Mouse (Mus musculus): ENCODE measurements around the gene Tff1. TPM values are rescaled to one million over a fixed set of nuclear protein-coding genes. Genes with fewer than 3 reads are reported as not detected.

Gene Tff1
- polyA plus RNA-seq, 1 experiment from 2014 or later: not detected

DNA sequence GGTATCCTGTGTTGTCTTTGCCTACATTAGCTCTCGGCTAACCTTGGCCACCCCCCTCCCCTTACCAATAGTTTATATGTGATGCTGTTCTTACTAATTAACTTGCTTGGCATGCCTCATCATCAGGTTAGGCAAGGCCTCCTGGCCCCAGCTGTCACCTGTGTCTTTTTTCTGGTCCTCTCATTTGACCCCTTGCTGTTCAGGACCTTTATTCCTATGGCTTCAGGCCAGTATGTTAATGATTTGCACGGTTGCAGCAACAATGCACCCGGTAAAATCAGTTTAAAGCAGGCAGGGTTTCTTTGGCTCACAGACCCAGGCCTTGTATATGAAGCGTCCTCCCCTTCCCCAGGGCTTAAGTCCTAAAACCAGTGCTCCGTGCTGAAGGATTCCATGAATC, 12.6 kb downstream of the Tff1 start:
- Histone ChIP-seq H3K27me3 (ENCODE audit: control insufficient read depth, insufficient read depth, low read length) (no peaks in the 10 kb centered on the region), H3K4me1 (ENCODE audit: control insufficient read depth, insufficient read depth, low read length) (no peaks in the 10 kb centered on the region), H3K4me2 (ENCODE audit: low read depth, low read length) (no peak overlapping the region), H3K4me3 (ENCODE audit: low read depth, low read length) (no peak overlapping the region), H3K9me3 (replicated peaks; ENCODE audit: control insufficient read depth, low read length) (no peaks in the 10 kb centered on the region), H3K9ac (replicated peaks; ENCODE audit: low read length) (no peak overlapping the region), H3K36me3 (replicated peaks; ENCODE audit: control insufficient read depth, insufficient read depth, low read depth, low read length) (no peaks in the 10 kb centered on the region), H3K27ac (replicated peaks; ENCODE audit: low read depth, low read length) (no peak overlapping the region)
- ATAC-seq (replicated peaks; ENCODE audit: insufficient number of reproducible peaks, low FRiP score, low TSS enrichment, low read depth): no peak
- WGBS: 65% methylated on average over 5 of the region's 5 CpGs
- no peak for DNase-seq (ENCODE audit: low spot score)

DNA sequence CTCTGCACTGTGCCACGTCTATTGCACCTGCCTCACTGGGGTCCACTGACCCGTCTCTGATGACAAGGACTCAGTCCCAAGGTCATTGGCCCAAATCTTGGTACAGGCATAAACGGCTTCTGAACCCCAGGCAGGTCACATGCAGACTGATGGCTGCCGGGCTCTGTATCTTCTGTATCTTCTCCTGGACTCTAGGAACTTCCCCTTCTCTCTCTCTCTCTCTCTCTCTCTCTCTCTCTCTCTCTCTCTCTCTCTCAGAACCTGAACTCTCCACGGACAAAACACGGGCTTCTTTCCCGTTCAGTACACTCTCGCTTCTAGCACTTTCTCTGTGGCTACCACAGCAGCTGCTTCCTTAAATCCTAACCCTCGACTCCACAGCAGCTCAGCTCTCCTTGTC, 19.1 kb downstream of the Tff1 start:
- H3K27me3 ChIP-seq (ENCODE audit: control insufficient read depth, insufficient read depth, low read length): no peaks in the 10 kb centered on the region
- no peak overlapping the region for H3K4me3 ChIP-seq (ENCODE audit: low read depth, low read length)
- WGBS: 82% methylated on average over 9 of the region's 9 CpGs
- no peak overlapping the region for H3K27ac ChIP-seq (replicated peaks; ENCODE audit: low read depth, low read length)
- H3K9ac ChIP-seq (replicated peaks; ENCODE audit: low read length): no peak overlapping the region
- H3K36me3 ChIP-seq (replicated peaks; ENCODE audit: control insufficient read depth, insufficient read depth, low read depth, low read length): no peaks in the 10 kb centered on the region
- H3K9me3 ChIP-seq (replicated peaks; ENCODE audit: control insufficient read depth, low read length): no peaks in the 10 kb centered on the region
- DNase-seq (ENCODE audit: low spot score) (no peak), ATAC-seq (replicated peaks; ENCODE audit: insufficient number of reproducible peaks, low FRiP score, low TSS enrichment, low read depth) (no peak)
- no peak overlapping the region for H3K4me2 ChIP-seq (ENCODE audit: low read depth, low read length)
- no peaks in the 10 kb centered on the region for H3K4me1 ChIP-seq (ENCODE audit: control insufficient read depth, insufficient read depth, low read length)

DNA sequence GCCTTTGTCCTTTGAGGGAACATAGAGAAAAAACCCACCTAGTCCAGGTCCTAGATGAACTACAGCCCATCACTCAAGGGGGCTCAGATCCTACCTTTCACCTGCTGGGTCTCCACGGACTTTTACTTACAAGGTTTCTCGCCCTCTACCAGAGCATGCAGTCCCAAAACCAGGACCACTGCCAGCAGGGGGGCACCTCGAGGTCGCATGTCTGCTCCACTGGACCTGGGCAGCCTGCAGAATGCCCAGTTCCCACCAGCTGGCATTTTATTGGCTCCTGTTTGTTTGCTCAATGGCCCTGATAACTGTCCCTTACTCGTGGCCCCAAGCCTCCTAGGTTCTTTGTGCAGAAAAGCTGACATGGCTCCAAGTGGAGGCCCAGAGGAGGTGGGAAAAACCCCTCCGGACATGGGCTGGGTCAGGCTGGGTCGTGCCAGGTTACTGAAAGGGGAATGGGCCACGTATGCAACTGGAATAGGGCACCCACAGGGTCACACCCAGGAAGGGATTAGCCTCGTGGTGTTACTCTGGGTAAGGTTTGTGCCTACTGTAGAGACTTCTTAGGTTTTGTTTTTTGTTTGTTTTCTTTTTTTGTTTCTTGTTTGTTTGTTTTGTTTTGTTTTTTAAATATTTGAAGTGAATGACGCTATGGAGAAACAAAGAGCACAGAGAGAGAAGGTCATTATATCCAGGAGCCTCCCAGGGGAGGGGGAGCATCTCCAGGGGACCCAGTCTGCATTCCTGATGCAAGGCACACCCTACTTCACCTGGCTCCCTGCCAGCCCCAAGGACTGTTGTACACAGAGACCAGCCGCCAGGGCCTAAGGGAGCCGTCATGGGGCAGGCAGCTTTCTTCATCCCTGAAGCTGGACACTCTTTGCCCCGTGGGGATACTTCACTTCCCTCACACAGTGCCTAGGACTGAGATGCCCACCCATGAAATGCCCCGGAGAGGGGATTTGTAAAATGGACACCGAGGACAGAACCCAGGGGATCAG, 20.7 kb downstream of the Tff1 start, which contains the start of gene Tff2:
Tff2 (minus strand) TSS at position 243 of the 998 bp plus-strand sequence.
- no peak within 1 kb of the TSS for H3K4me2 ChIP-seq (ENCODE audit: low read depth, low read length)

DNA sequence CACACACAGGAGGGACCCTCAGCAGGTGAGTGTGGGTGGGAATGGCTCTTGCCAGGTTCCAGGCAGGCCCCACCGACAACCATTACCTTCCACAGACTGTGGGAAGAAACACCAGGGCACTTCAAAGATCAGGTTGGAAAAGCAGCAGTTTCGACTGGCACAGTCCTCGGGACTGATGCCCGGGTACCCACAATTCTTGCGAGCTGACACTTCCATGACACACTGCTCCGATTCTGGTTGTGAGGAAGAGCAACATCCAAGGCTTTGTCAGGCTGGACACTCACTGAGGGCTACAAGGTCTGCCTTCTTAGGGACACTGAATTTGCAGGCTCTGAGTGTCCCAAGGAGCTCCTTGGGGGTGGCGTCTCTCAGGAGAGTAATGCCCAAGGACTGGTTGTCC, 23.0 kb downstream of the Tff1 start:
- Histone ChIP-seq H3K9ac (replicated peaks; ENCODE audit: low read length) (no peak overlapping the region), H3K4me2 (ENCODE audit: low read depth, low read length) (no peak overlapping the region), H3K27ac (replicated peaks; ENCODE audit: low read depth, low read length) (no peak overlapping the region), H3K27me3 (ENCODE audit: control insufficient read depth, insufficient read depth, low read length) (no peaks in the 10 kb centered on the region), H3K4me1 (ENCODE audit: control insufficient read depth, insufficient read depth, low read length) (no peaks in the 10 kb centered on the region), H3K36me3 (replicated peaks; ENCODE audit: control insufficient read depth, insufficient read depth, low read depth, low read length) (no peaks in the 10 kb centered on the region), H3K4me3 (ENCODE audit: low read depth, low read length) (no peak overlapping the region), H3K9me3 (replicated peaks; ENCODE audit: control insufficient read depth, low read length) (no peaks in the 10 kb centered on the region)
- 88% methylated on average over 7 of the region's 7 CpGs for WGBS
- ATAC-seq (replicated peaks; ENCODE audit: insufficient number of reproducible peaks, low FRiP score, low TSS enrichment, low read depth) (no peak), DNase-seq (ENCODE audit: low spot score) (no peak)

More for the DNA sequence above, 20.7 kb downstream of the Tff1 start, which contains the start of gene Tff2:
- Histone ChIP-seq H3K27me3 (ENCODE audit: control insufficient read depth, insufficient read depth, low read length) (no peaks in the 10 kb centered on the region), H3K36me3 (replicated peaks; ENCODE audit: control insufficient read depth, insufficient read depth, low read depth, low read length) (no peaks in the 10 kb centered on the region), H3K9me3 (replicated peaks; ENCODE audit: control insufficient read depth, low read length) (no peaks in the 10 kb centered on the region), H3K4me3 (ENCODE audit: low read depth, low read length) (no peak within 1 kb of the TSS), H3K9ac (replicated peaks; ENCODE audit: low read length) (no peak within 1 kb of the TSS), H3K4me1 (ENCODE audit: control insufficient read depth, insufficient read depth, low read length) (no peaks in the 10 kb centered on the region), H3K27ac (replicated peaks; ENCODE audit: low read depth, low read length) (no peak within 1 kb of the TSS)
- ATAC-seq (replicated peaks; ENCODE audit: insufficient number of reproducible peaks, low FRiP score, low TSS enrichment, low read depth) (no peak), DNase-seq (ENCODE audit: low spot score) (no peak)
- 73% methylated on average over 15 of the region's 15 CpGs for WGBS

DNA sequence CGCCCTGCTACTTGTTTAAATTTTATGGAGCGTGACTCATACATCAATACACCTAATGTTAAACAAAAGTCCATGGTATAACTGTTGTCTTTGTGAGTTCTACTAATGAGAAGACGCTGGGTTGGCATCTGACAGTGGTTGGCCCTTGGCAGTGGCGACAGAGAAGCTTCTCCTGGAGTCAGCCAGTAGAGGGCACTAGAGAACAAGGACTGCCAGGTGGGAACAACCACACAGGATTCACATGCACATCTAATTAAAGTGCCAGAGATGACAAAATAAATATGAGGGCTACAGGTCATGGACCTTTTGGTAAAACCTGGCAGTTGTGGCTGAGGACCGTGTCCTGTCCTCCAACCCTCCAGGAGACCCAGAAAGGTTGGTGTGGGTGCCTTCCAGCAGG, 26.7 kb downstream of the Tff1 start:
- ATAC-seq (replicated peaks; ENCODE audit: insufficient number of reproducible peaks, low FRiP score, low TSS enrichment, low read depth) (no peak), DNase-seq (ENCODE audit: low spot score) (peak; percentile 79)
- Histone ChIP-seq H3K27me3 (ENCODE audit: control insufficient read depth, insufficient read depth, low read length) (no peaks in the 10 kb centered on the region), H3K4me2 (ENCODE audit: low read depth, low read length) (no peak overlapping the region), H3K36me3 (replicated peaks; ENCODE audit: control insufficient read depth, insufficient read depth, low read depth, low read length) (no peaks in the 10 kb centered on the region), H3K9ac (replicated peaks; ENCODE audit: low read length) (no peak overlapping the region), H3K9me3 (replicated peaks; ENCODE audit: control insufficient read depth, low read length) (no peaks in the 10 kb centered on the region), H3K4me3 (ENCODE audit: low read depth, low read length) (no peak overlapping the region), H3K4me1 (ENCODE audit: control insufficient read depth, insufficient read depth, low read length) (no peaks in the 10 kb centered on the region), H3K27ac (replicated peaks; ENCODE audit: low read depth, low read length) (no peak overlapping the region)
- 19% methylated on average over 5 of the region's 5 CpGs for WGBS

DNA sequence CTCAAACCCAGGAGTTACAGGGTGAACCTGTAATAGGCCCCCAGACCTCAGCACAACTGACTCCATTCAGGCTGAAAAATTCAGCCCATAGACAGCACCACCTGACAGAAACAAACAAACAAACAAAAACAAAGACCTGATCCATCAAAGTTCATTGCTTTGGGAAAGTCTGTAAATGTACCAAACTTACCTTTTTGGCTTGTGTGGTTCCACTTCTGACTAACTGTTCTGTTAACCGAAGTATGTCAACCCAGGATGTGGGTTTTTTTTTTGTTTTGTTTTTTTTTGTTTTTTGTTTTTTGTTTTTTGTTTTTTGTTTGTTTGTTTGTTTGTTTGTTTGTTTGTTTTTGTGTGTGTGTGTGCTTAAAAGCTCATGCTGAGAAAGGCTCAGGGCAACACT, 28.3 kb downstream of the Tff1 start:
- Histone ChIP-seq H3K9ac (replicated peaks; ENCODE audit: low read length) (no peak overlapping the region), H3K4me1 (ENCODE audit: control insufficient read depth, insufficient read depth, low read length) (no peaks in the 10 kb centered on the region), H3K27ac (replicated peaks; ENCODE audit: low read depth, low read length) (no peak overlapping the region), H3K4me2 (ENCODE audit: low read depth, low read length) (no peak overlapping the region), H3K4me3 (ENCODE audit: low read depth, low read length) (no peak overlapping the region), H3K27me3 (ENCODE audit: control insufficient read depth, insufficient read depth, low read length) (no peaks in the 10 kb centered on the region), H3K9me3 (replicated peaks; ENCODE audit: control insufficient read depth, low read length) (no peaks in the 10 kb centered on the region), H3K36me3 (replicated peaks; ENCODE audit: control insufficient read depth, insufficient read depth, low read depth, low read length) (no peaks in the 10 kb centered on the region)
- DNase-seq (ENCODE audit: low spot score) (no peak), ATAC-seq (replicated peaks; ENCODE audit: insufficient number of reproducible peaks, low FRiP score, low TSS enrichment, low read depth) (no peak)
- 82% methylated on average over 1 of the region's 1 CpGs for WGBS

DNA sequence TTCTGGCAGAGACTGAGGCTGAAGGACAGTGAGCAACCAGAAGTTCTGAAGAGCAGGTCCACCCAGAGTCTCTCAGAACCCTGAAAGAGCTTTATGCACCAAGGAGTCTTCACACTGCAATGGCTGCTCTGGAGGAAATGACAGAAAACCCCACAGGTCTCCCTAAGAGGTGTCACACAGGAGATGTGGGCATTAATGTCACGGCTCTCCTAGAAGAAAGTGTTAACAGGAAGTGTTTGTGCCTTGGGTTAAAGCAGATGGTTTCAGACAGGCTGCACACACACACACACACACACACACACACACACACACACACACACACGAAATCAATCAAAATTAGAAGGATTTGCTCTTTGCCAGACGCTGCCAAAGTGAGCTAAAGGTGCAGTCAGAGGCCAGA, 28.8 kb downstream of the Tff1 start:
- DNase-seq (ENCODE audit: low spot score) (no peak), ATAC-seq (replicated peaks; ENCODE audit: insufficient number of reproducible peaks, low FRiP score, low TSS enrichment, low read depth) (no peak)
- Histone ChIP-seq H3K27ac (replicated peaks; ENCODE audit: low read depth, low read length) (no peak overlapping the region), H3K9me3 (replicated peaks; ENCODE audit: control insufficient read depth, low read length) (no peaks in the 10 kb centered on the region), H3K4me2 (ENCODE audit: low read depth, low read length) (no peak overlapping the region), H3K4me1 (ENCODE audit: control insufficient read depth, insufficient read depth, low read length) (no peaks in the 10 kb centered on the region), H3K36me3 (replicated peaks; ENCODE audit: control insufficient read depth, insufficient read depth, low read depth, low read length) (no peaks in the 10 kb centered on the region), H3K9ac (replicated peaks; ENCODE audit: low read length) (no peak overlapping the region), H3K27me3 (ENCODE audit: control insufficient read depth, insufficient read depth, low read length) (no peaks in the 10 kb centered on the region), H3K4me3 (ENCODE audit: low read depth, low read length) (no peak overlapping the region)
- 56% methylated on average over 3 of the region's 3 CpGs for WGBS

DNA sequence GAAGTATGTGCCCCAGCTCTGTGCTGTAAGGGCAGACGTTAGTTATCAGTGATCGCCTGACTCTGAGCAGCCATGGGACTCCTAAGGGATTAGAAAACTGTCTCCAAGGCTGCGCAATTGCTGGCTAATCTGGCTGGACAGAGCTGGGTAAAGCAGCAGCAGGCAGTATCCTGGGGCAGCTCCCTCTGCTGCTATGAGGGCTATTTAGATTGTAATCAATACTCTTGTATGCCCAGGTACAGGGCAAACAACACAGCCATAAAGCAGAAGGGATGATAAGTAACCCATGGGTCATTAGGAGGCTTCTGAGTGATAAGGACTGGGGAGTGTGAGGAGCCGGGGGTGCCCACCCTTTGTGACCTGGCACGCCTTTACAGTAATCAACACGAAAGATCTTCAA, 30.2 kb downstream of the Tff1 start:
- ATAC-seq (replicated peaks; ENCODE audit: insufficient number of reproducible peaks, low FRiP score, low TSS enrichment, low read depth) (no peak), DNase-seq (ENCODE audit: low spot score) (no peak)
- no peak overlapping the region for H3K9ac ChIP-seq (replicated peaks; ENCODE audit: low read length)
- no peak overlapping the region for H3K27ac ChIP-seq (replicated peaks; ENCODE audit: low read depth, low read length)
- 66% methylated on average over 6 of the region's 6 CpGs for WGBS
- no peak overlapping the region for H3K4me2 ChIP-seq (ENCODE audit: low read depth, low read length)
- H3K27me3 ChIP-seq (ENCODE audit: control insufficient read depth, insufficient read depth, low read length): no peaks in the 10 kb centered on the region
- no peaks in the 10 kb centered on the region for H3K9me3 ChIP-seq (replicated peaks; ENCODE audit: control insufficient read depth, low read length)
- no peak overlapping the region for H3K4me3 ChIP-seq (ENCODE audit: low read depth, low read length)
- H3K36me3 ChIP-seq (replicated peaks; ENCODE audit: control insufficient read depth, insufficient read depth, low read depth, low read length): no peaks in the 10 kb centered on the region
- no peaks in the 10 kb centered on the region for H3K4me1 ChIP-seq (ENCODE audit: control insufficient read depth, insufficient read depth, low read length)

Data from embryonic facial prominence, embryonic 11.5 days (tissue).